Mouse (Mus musculus) retina, postnatal 7 days (tissue): Measurements from ENCODE around the gene Slc6a17.
A peak's percentile ranks its signal among the peaks of the same experiment; 100 is the strongest.

ENCODE experiments used
- DNase-seq: peaks from one replicate; pipeline ENCODE4 v3.0.0-alpha.2; 2012; ENCODE audit warnings: low read depth, low spot score

Gene Slc6a17

GRCm38 (mm10) chr3:107524547-107524946, 6.7 kb upstream of the Slc6a17 start:
- DNase-seq = no peak

DNA sequence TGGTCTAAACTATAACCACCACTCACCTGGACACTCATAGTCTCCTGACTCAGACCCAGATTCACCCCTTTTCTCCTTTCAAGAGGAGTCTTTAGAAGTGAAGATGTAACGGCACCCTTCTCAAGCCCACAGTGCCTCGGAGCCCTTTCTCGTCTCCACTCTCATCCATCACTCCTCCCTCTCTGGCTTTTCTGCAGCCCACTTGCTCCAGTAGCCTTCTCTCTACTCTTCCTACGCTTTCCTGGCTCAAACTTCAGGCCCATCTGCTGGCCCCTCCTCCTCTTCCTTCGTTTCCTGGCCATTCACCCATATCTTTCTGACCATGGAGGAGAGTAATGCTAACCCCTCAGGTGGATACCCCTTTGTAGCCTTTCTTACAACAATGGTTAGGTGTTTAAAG, 3.1 kb upstream of the Slc6a17 start:
- DNase-seq = no peak

- no peak for DNase-seq
Observed at GRCm38 (mm10) chr3:107516776-107517630, 815 bp downstream of the Slc6a17 start.

- DNase-seq = no peak
Observed at GRCm38 (mm10) chr3:107515989-107516388, 1.8 kb downstream of the Slc6a17 start.

- DNase-seq = no peak
Observed at GRCm38 (mm10) chr3:107511416-107511815, 6.4 kb downstream of the Slc6a17 start.

DNA sequence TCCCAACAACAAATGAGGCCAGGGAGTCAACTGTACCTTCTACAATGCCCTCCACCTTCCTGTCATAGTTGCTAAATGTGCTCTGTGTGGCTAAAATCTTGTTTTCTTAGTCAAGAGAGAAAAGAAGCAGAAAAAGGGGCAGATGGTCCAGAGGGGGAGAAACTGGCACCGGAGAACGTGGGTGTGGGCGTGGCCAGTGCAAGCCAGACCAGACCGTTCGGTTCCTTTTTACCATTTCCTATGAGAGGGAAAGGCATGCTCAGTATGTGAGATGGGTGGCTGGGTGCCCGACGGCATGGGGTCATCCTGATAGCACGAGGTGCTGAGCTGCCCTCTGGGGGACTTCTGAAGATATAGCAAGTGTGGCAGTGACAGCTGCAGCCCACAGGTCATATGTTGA, 9.1 kb downstream of the Slc6a17 start:
- no peak for DNase-seq

DNA sequence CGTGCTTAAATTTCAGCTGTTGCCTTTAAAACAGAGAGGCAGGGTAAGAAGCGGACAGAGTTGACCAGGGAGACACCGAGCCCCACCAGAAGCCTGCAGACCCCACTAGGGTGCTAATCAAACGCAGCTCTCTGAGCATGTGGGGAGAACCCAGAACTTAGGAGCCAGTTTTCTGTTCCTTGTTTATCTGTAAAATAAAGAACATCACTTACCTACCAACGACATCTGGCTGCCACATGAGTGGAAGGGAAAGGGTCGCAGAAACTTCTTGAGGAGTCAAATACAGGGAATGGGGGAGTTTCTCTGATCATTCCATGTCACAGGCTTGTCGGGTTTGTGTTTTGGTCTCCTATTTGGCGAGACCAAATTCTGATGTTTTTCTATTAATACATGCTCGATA, 9.9 kb downstream of the Slc6a17 start:
- no peak for DNase-seq

DNA sequence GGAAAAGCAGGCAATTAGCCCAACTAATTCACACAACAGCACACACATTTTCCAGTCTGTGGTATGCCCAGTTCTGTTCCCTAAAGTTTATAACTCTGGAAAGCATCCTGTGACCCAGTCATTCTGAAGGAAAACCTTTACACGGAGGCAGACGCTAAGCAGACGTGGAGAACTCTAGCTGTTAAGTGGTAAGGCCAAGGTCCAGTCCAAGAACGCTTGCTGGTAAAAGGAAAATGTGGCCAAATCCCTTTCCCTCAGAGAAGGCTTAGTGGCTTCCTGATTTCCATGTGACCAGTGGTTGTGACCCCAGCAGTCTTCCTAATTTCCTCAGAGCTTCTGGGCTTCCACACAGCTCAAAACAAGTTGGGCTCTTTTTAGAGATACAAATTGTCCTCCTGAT, 11.3 kb downstream of the Slc6a17 start:
- no peak for DNase-seq

DNA sequence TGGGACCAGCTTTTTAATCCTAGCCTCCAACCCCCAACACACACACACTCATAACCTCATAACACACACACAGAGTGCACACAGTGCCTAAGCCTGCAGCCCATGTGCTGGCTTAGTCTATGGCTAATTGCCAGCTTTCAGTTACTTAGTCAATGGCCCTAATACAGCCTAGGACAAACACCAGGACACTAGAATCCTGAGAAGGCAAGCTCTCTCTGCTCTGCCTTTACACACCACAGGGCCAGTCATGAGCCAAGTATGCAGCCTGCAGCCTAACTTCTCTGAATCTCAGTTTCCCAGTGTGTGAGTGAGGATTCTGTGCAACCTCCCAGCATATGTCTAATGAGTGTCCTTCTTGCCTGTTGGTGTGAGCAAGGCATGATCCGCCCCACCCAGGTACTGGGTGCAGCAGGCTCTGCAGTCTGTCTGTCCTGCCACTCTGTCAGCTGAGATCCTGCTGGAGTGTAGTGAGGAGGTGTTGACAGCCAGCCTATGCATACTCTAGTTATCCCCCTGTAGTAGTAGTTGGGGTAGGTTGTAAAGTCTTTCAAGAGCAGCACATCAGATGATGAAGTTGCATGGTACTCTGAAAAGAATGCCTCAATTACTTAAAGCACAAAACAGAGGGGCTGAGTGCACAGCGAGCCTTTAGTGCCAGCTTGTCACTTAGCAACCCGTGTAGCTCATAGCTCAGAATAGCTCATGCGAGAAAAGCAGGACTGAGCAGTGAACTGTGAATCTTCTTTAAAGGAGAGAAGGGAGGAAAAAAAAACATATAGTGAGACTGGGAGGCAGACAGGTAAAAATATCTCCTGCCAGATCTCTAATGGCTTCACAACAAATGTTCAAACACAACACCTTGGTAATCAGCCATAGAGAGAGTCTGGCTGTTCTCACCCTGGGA, 12.1 kb downstream of the Slc6a17 start:
- DNase-seq = no peak

DNA sequence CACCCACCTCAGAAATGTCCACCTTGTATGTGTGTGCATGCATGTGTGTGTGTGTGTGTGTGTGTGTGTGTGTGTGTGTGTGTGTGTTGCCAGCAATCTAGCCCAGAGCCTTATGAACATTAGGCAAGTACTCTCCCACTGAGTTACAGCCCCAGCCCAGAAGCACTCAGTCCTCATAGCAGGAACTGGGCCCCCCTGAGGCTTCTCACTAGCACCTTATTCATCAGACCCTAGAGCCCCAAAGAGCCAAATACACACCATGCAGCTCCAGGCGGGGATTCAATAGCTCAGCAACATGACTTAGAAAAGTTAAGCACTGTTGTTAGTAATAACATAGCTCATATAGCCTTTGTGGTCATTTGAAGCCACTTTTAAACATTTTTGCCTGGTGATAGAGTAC, 13.3 kb downstream of the Slc6a17 start:
- DNase-seq = no peak

DNA sequence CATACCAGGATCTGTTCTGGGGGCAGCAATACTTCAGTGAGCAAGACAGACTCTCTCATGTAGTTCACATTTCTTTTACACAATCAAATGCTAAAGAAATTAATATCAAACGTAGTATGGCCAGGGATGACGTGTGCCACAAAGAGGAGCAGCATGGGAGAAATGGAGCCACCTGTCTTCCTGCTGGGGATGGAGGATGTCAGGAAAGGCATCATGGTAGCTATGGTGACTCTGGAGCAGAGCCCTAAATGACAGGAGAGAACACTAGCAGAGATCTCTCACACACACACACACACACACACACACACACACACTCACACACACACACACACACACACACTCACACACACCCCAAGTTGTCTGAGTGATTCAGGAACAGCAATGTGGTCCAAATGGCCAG, 14.1 kb downstream of the Slc6a17 start:
- no peak for DNase-seq

DNA sequence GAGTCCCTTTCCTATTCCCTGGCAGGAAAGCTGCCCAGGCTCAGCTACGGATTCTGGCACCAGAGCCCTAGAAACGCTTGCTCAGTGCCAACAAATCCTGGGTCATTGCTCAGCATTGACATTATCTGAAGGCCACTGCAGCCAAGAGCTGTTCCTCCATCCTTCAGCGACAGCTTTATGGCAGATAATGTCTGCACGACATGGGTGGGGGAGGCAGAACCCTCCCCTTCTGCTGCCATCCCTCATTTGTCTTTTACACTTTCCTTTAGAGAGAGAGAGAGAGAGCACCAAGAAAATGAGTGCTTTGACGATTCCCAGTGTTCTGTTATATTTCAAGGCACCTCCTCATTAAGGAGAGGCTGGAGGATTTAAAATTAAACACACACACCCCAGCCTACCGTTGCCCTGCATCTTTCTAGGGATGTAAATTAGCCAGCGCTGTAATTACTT, 16.1 kb downstream of the Slc6a17 start:
- no peak for DNase-seq

DNA sequence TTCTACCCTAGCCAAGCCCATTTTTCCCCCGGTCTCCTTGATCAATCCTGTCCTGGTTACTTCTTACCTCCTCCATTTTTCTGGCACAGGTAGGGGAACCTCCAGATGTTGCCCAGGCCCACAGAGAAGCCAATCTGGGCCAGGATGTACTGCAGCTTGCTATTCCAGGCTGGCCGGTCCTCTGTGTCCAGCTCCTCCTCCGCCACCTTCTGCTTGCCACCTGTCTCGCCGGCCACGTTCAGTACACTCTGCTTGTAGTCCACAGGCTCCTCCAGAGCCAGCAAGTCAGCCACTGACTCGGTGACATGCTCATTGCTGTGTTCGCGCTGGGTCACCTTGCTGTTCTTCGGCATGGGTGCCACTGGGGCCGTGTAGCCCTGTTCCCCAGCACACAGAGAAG, 17.5 kb downstream of the Slc6a17 start:
- DNase-seq = no peak

DNA sequence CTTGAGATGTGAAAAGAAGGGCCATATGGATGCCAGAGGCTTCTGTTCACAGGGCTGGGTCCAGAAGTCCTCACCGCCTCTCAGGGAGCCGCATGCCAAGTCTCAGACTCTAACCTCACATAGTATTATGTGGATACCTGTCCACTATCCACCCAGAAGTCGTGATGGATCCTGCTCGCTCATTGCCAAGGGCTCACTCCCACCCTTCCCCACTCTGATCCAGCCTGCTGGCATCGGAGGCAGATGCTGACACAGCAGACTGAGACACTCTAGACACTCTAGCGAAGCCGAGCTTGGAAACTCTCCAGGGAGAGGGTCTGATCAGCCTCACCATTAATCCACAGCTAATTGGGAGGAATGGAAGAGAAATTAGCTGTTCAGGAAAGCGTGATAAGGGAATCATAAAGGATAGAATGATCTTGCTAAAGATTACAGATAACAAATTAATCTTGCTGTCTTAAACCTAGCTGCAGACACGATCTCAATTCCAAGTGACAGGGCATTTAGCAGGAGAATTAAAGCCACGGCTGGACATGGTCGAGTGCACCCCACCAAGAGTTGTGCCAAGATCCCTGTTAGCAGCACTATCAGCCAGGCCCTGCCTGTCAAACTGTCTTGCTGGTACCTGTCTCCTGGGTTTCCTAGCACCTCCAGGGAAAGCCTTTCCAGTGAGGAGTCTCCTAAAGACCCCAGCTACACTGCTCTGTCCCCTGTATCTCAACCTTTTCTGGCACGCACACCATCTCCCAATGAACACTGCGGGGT, 21.6 kb downstream of the Slc6a17 start:
- peak; percentile 62 for DNase-seq

- DNase-seq = no peak
Observed at GRCm38 (mm10) chr3:107495524-107495923, 22.3 kb downstream of the Slc6a17 start.

- no peak for DNase-seq
Observed at GRCm38 (mm10) chr3:107491459-107491858, 26.4 kb downstream of the Slc6a17 start.

- no peak for DNase-seq
Observed at GRCm38 (mm10) chr3:107488637-107489036, 29.2 kb downstream of the Slc6a17 start.

GRCm38 (mm10) chr3:107483290-107483689, 34.5 kb downstream of the Slc6a17 start:
- DNase-seq = no peak

- DNase-seq = no peak
Observed at GRCm38 (mm10) chr3:107480660-107481059, 37.2 kb downstream of the Slc6a17 start.

- peak; percentile 46 for DNase-seq
Observed at GRCm38 (mm10) chr3:107472198-107472597, 45.6 kb downstream of the Slc6a17 start.

GRCm38 (mm10) chr3:107469059-107469458, 48.8 kb downstream of the Slc6a17 start:
- no peak for DNase-seq

- DNase-seq = no peak
Observed at GRCm38 (mm10) chr3:107468106-107468505, 49.7 kb downstream of the Slc6a17 start.
